Mouse (Mus musculus) kidney, adult 2 months (tissue): ENCODE data around the gene Marf1.

Experiments used
- CTCF ChIP-seq: fragments of 200-500 bp; conservative IDR thresholded peaks from 2 replicates; pipeline ENCODE4 v1.5.1; 2011; ENCODE audit warnings: low read depth, mild to moderate bottlenecking, control low read depth, low read length, moderate library complexity, mixed read lengths; ENCODE audit not compliant: insufficient read depth, insufficient read length
- POLR2A ChIP-seq: fragments of 200-500 bp; IDR thresholded peaks from one replicate; pipeline ENCODE4 v1.6.1; 2011; ENCODE audit warnings: low read depth, low read length, control low read depth

DNA sequence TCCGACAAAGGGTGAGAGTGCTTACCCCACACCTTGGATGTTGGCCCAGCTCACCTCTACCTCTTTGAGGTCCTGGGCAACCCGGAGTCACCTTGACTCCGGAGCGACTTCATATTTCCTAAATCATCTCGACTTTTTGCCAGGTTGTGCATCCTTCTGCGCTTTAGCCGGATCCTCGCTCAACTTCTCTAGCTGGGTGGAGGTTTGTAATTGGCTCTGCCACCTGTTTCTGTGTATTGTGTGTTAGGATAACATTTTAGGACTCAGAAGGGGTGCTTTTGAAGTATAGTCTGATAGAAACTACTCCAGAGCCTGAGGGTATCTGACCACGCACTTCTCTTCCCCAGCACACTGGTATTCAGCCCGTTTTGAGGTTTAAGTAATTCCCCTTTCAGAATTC is 580 bp upstream of the Marf1 start:
- TF ChIP-seq POLR2A (no peak), CTCF (no peak)
